Mouse (Mus musculus) common myeloid progenitor, adult 5-6 weeks (primary cell): ENCODE data around the gene Dcakd. TPM values are rescaled to one million over a fixed set of nuclear protein-coding genes. Genes with fewer than 3 reads are reported as not detected.

Source experiments
- ATAC-seq: replicated peaks from 2 replicates; pipeline ENCODE4 v1.8.0; 2016; ENCODE audit warnings: low read depth, mild to moderate bottlenecking, moderate TSS enrichment, inconsistent platforms; ENCODE audit not compliant: poor library complexity, severe bottlenecking
- total RNA-seq: library from RNA; stranded (forward); fragments of 200-1000, 187-1606 nt; gene quantifications from 2 replicates; pipeline ENCODE4 v1.2.3, GENCODE M21; 2017

Gene Dcakd
- total RNA-seq, 1 experiment from 2014 or later: 18.7 TPM

DNA sequence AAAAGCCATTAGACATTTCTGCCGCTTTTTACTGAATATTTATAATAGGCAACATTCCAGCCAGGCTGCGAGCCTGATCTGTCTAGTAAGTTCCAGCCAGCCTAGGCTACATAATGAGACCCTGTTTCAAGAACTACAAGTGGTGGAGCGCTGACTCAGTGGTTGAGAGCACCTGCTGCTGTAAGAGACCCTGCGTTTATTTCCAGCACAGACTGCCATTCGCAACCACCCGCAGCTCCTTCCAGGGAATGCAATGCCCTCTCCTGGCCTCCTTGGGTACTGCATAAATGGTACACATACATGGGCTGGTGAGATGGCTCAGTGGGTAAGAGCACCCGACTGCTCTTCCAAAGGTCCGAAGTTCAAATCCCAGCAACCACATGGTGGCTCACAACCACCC lies 18.9 kb downstream of the Dcakd start:
- no peak for ATAC-seq

DNA sequence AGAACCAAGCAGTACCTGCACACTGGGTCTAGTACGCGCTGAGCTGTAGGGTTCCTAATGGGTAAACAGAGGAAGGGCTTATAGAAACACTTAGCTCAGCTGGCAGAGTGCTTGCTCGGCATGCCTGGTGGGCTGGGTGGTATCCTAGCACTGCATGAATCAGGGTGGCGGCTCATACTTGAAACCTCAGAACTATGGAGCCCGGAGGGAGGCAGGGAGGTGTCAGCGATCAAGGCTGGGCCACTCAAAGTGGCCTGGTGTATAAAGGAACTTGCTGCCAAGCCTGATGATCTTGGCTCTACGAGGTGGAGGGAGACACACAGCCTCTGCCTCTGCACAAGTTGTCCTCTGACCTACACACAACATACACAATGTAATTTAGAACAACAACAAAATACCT lies 19.6 kb downstream of the Dcakd start:
- ATAC-seq: no peak

DNA sequence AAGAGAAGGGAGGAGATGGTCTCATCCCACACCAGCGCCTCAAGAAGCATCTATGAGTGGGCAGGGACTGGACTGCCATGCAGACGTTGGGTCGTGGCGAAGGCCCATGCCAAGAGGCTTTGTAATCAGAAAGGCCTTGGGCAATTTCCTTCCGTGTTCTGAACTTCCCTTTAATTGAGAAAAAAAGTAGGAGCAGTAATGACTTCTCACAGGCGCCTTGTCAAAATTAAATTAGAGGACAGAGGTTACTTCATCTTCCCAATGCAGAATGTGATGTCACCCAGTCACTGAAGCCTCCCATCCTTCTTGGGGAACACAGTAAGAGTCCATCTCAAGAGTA lies 21.2 kb downstream of the Dcakd start:
- peak; percentile 72 for ATAC-seq

DNA sequence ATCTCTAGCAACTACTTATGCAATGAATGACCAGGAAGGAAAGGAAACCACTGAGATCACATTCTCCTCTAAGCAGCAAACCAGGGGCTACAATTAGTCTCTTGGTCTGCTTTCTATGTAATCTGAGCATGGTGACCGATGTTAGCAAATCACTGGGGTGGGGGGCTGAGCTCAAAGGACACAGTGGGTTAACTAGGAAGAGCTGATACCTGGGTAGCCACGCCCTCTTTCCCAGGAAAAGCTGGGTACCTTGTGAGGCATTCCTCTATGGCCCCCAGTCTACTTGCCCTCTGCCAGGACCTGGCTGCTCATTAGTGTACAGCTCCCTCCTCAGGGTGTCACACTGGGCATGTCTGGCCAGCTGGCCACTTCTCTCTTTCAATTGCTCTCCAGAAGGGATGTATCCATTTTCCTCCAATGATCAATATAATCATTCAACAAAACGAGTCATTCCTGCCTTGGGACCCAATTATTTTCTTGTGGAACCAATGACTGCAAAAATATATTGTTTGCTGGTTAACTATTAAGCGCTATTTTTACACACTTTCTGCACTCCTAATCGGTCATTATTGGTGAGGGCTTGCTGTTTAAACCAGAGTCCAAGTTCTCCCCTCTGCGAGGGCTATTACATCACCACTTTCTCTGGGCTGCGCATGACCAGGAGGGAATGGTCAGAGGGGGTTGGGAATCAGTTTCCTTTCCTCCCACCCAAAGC lies 21.7 kb downstream of the Dcakd start:
- no peak for ATAC-seq

DNA sequence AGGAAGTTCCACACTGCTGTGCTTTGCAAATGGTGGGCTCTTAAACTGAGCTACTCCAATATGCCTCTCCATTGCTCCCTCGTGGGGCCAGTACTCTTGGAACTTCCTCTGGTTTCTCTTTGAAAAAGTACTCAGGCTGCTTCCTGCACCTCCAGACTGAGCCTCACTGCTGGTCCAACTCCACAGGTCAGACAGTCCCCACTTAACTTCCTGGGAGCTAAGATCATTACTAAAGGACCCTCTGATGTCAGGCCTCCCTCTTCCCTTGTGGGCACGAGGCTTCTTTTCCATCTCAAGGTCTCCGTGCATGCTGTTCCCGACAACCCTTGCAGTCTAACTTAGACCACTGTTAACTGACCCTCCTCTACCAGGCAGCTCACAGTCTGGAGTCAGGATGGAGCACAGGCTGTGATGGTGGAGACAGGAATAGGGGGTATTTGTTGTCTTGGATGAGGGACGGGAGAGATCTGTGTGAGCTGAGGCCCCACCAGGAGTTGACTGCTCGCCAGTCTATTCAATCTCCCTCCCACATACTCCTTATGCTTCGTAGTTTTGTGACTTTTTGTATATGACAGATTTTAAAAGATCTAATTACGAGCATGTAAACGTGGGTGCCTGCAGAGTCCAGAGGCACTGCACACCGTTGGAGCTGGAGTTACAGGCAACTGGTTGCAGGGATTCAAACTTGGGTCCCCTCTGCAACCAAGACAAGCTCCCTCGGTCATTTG lies 22.7 kb downstream of the Dcakd start:
- no peak for ATAC-seq

DNA sequence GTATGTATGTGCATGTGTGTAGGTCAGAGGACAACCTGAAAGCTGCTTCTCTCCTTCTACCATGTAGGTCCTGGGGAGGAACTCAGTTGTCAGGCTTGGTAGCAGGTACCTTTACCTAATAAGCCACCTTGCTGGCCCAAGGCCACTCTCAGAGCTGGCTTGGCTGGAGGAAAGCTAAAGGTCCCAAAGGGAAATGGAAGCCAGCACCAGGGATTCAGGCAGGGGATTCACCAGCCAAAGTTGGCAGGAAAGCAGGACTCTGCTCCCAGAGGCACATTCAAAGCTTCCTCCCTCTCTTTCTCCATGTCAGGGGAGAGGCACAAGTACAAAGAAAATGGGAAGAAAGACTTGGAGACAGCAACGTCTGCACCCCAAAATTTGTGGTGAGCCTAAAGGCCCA lies 23.3 kb downstream of the Dcakd start:
- no peak for ATAC-seq

DNA sequence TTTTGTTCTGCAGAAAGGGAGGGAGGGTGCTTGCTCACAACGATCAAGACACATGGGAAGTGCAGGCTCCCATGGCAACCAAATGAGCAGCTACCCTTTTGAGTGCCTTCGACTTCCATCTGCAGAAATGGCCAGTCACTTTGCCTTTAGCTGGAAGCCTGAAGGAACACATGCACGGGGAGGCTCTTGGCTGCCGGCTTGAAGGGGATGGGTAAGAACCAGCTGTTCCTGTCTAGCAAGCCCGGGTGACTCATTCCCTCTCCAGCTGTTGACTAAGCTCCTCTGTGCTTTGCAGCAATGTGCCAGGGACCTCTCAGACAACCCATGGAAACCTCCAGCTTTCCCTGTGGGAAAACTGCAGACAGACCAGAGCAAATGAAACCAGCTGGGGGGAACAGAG lies 24.9 kb downstream of the Dcakd start:
- no peak for ATAC-seq

DNA sequence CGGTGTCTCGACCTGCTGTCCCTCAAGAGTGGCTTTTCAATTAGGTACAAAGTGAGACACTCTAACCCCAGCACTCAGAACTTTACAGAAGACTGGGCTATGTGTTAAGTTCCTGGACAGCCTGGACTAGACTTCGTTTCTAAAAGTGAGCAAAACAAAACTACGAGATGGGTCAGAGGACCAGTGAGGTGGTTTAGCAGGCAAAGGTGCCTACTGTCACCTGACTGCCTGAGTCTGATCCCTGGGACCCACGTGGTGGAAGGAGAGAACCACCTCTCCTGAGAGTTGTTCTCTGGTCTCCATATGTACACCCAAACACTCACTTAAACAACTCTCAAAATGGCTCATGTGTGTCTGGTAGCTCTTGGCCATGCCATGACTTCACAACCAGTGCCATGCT lies 27.1 kb downstream of the Dcakd start:
- ATAC-seq: no peak

DNA sequence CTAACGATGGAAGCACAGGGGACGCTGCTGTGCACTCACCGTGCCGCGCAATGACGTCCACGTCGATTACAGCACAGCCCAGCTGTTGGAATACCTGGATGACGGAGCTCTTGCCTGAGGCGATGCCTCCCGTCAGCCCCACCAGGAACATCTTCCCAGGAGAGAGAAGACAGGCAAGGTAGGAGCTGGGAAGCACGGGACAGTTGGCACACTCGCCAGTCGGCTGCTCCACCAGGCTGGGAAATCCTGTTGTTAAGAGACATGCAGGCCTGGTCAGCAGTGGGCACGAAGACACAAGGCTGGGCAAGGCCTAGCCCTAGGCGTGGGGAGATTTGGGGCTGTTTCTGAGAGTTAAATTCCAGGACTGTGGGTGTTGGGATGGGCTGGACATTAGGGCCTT lies 28.0 kb downstream of the Dcakd start:
- ATAC-seq: no peak

DNA sequence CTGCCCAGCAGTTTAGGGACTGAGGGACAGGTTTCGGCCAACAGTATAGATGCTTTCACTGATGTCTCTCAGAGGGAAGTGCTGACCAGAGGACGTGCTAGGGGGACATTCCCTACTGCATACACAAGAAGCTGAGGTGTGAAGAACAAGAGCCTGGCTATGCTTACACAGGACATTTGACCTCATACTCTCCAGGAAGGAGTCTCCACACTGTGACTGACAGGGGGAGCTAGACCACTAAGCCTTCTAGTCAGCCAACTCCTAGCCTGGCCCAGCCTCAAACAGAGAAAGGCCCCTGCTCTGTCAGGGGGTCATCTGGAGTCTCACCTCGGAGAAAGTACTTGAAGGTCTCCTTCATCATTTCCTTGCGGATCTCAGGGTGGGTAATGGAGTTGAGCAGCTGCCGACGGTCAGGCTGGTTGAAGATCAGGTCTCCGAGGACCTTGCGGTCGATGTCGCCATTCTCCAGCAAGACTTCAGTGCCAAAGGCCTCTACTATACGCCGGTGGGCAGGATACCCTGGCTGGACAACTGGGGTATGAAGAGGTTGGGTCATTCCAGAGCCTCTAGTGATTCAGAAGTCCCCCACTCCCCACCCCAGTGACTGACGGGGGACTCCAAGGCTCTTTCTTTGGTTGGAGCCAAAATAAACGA lies 28.7 kb downstream of the Dcakd start:
- ATAC-seq: no peak

DNA sequence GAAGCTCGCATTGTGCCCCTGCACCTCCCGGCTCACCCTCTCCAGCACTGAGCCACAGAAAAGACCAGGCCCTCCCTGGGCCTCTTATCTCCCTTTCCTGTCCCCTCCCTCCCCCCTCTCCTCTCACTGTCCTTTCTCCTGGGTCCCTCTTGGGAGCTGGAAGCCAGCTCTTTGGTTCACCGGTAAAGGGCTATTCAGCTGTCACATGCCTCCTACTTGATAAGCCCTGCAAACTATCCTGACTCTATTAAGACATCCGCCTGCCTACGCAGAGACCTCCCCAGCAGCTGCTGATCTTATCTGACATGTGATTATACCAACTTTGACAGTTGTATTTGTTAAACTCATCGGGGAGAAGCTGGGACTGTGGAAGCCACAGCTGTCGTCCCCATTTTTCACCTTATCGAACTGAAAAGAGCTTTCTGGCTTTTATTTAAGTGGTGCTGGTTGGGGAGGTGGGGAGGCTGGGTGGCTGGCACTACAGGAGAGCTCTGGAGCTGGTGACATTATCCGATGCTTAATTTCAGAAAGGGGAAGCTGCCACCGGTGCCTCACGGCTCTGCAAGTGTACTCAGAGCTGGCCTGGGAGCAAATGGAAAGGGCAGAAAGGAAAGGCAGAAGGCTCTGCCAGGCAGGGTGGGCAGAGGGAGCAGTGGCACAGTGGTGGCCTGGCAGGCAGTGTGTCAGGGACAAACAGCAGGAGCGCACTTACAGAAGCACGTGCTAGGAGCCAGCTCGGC lies 29.4 kb downstream of the Dcakd start:
- peak; percentile 71 for ATAC-seq

DNA sequence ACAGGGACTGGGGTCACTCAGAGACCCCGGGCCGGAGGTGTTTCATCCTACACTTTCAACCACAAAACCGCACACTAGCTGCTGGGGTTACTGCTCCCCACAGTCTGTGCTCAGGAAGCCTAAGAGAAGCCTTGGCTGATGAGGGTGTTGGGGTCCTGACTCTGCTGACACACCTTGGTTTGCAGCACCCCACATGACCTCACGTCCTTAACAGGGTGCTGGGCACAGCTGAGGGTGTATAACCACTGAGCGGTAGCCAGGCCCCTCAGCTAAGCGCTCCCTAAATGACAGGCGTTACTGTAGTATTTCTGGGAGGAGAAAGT lies 29.9 kb downstream of the Dcakd start:
- ATAC-seq: no peak

DNA sequence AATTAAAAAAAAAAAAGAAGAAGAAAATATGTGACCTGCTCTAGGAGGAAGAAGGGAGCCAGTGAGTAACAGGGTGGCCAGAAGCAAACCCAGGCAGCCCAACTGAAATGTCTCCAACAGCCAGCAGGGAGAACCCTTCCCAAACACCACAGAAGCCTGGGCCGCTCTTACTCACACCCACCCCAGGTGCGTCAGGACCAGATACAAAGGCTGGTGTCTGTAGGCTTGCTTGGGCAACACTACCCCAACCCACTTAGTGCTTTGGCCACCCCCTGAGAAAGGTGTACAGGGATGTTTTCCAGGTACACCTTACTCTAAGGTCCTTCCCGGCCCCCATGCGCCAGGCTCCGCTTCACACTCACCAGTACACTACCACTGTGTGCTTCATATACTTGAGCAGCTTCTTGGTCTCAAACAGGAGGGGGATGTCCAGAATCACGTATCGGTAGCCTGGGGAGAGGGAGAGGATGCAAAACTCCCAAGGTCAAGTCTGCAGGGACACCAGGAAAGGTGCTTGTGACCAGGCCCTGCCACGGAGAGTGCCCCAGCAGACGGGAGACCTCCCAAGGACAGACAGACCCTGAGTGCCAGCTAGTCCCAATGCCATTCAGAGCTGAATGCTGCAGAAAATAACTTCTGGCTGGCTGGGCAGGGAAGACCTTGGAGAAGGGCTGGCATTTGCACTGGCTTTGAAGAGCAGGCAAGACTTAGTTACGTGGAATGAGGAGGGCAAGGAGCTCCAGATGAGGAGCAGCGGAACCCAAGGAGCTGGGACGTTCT lies 31.0 kb downstream of the Dcakd start:
- no peak for ATAC-seq

DNA sequence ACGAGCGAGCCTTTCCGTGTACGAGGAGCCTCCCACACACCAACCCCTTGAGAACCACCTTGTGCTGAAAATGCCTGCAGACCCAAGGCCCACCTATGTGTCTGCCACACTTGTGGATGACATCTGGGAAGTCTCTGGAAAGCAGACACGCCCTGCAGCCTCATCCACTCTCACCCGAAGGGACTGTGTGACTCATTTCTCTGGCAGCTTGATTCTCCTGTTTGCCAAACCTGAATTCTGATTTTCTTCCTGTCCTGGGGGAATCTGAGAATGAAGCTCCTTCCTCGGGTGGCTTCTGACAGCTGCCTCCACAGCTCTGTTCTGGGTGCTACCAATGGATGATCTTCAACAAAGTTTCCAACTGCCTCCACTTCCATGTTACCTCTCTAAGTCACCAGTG lies 31.7 kb downstream of the Dcakd start:
- no peak for ATAC-seq

DNA sequence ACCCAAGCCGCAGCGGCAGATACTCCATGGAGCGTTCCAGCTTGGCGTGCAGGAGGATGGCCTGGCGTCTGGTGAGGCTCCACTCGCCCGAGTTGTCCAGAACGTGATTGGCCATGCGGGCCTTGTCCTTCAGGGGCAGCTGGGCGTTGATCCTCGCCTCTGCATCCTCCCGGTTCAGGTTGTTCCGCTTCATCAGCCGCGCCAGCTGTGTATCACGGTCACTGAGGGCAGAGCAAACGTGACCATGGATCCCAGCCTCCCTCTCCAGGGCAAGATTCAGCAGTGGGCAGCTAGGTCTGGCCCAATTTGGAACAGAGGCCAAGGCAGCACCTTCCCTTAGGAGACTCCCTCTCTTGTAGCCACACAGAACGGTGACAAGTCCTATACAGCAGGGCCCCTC lies 33.2 kb downstream of the Dcakd start:
- no peak for ATAC-seq

DNA sequence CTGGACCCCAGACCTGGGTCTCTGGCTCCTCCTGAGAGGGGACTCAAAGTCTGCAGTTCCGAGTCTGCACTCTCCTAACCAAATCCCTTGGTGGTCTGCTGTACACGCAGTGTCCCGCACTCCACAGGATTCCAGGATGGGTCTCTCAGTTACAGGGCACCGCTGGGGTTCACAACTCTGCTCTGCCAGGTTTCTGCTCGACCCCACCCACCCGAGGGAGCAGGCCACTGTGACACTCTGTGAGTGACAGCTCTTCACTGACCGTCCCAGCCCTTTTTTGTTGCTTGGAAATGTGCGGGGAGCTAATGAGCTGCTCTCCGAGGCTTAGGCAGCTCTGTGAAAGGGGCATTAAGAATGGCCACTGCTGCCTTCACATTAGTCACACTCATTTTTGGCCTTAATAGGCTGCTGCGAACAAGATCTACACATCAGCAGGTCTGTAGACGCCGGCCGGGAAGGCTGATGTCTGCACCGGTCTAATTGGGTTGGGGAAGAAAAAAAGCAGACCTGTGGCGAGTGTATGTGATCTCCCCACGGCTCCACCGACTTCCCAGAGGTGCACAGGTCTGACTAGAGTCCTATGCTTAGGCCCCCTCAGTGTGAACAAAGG lies 34.6 kb downstream of the Dcakd start:
- no peak for ATAC-seq

DNA sequence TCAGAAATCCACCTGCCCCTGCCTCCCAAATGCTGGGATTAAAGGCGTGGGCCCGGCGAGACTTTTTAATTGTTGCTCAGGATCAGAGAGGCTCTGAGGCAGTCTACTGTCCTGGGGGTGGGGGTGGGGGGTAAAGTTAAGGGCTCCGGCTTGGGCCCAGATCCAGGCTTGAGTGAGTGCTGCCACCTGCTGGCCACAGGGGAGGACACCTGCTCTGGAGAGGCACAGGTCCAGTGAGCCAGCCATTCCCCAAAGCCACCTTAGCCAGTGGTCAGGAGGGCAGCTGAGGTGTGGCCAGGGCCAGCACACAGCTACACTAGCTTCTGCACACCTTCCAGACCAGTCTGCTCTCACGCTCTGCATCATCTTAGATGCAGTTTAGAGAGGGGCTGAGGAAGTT lies 35.2 kb downstream of the Dcakd start:
- peak; percentile 60 for ATAC-seq

DNA sequence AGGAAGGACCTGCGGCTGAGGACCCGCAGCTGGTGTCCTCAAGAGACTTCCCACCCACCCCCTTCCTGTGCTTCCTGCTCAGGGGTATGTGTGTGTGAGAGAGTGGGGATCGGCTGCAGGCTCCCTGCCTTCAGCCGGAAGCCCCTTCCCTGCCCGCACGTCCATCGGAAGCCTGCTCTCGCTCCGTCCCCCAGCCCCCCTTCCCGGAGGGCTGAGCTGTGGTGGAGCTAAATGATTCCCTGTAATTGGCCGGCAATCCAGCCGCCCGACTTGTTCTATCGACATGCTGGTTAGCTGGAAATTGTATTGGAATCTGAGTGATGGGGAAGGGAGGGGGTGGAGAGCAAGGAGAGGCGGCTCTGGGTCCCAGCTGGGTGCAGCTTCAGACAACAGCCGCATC lies 36.5 kb downstream of the Dcakd start:
- peak; percentile 26; the same call in 1 of the 2 replicates for ATAC-seq

DNA sequence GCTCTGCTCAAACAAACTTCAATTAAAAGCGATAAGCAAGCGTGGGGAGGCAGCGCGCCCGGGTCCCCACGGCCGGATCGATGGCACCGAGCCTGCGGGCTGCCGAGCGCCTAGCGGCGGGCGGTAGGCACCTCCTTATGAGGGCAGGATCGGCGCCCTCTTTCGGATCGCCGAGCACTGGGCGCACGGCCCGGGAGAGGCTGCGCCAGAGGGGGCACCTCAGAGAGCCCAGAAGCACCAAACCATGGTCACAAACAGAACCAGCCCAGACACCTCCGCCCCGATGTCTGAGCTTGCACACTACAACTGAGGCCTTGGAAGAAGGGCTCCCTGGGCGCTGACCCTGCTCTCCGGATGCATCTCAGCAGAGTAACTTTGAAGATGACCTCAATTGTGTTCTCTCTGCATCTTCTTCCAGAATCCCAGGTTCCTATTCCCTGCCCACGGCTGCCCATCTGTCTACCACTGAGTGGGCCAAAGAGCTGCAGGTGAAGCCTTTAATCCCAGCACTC lies 37.9 kb downstream of the Dcakd start:
- peak; percentile 66 for ATAC-seq
